Mouse (Mus musculus): ENCODE data around the gene Nek10. TPM values are rescaled to one million over a fixed set of nuclear protein-coding genes. Genes with fewer than 3 reads are reported as not detected.
"Not testable (repeated sequence)": the region's sequence is repeated elsewhere in the genome, so short reads cannot be mapped to it uniquely, and the experiment has no call there.

Gene Nek10
- polyA plus RNA-seq, 1 experiment from 2014 or later, result 0.03 TPM

DNA sequence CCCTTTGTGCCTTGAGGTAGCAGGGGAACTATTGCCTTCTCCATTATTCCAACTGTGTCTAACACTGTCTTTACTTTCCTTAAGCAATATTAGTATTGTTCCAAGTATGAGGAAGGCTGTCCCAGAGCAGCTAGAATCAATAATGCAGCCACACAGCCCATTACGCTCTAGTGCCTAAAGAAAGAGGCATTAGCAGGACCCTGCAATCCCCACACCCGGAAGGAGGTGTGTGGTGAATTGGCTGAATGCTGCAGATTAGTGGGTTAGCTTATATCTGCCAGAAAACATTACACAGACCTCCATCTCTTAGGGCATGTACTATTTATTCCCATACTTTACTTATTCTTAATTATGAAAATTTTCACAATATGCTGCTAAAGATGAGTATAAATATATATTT, 145.8 kb downstream of the Nek10 start:
- H3K4me1 ChIP-seq (replicated peaks), result no peaks in the 10 kb centered on the region
- H3K27ac ChIP-seq, result no peak overlapping the region
- H3K9ac ChIP-seq, result no peak overlapping the region
- no peak overlapping the region for H3K4me2 ChIP-seq
- H3K4me3 ChIP-seq, result no peak overlapping the region
- H3K9me3 ChIP-seq (replicated peaks), result no peaks in the 10 kb centered on the region
- no peaks in the 10 kb centered on the region for H3K27me3 ChIP-seq
- ATAC-seq (replicated peaks; ENCODE audit: insufficient number of reproducible peaks, insufficient read depth, low FRiP score, low read depth), result no peak
- no peaks in the 10 kb centered on the region for H3K36me3 ChIP-seq
- WGBS, result 79% methylated on average over 2 of the region's 2 CpGs

DNA sequence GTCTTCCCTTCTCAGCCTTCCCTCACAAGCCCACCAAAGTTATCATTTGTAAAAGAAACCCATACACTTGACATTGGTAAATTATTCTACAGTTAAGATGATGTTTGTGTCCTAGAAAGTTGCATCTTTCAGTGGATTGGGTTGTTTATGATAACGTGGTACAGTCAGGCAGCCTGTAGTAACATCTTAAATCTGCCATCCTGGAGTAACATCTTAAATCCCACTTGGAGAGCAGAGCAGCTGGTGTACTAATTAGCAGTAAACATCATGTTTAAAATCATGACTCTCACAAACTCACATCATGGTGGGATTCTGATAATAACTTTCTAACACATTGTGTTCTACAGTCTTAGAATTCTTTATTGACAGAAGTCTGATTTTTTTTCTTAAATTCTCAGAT, 148.6 kb downstream of the Nek10 start:
- H3K27me3 ChIP-seq, result no peaks in the 10 kb centered on the region
- no peak overlapping the region for H3K9ac ChIP-seq
- ATAC-seq (replicated peaks; ENCODE audit: insufficient number of reproducible peaks, insufficient read depth, low FRiP score, low read depth), result no peak
- H3K4me1 ChIP-seq (replicated peaks), result no peaks in the 10 kb centered on the region
- H3K27ac ChIP-seq, result no peak overlapping the region
- no peaks in the 10 kb centered on the region for H3K36me3 ChIP-seq
- H3K4me3 ChIP-seq, result no peak overlapping the region
- no peak overlapping the region for H3K4me2 ChIP-seq
- 67% methylated on average over 1 of the region's 1 CpGs for WGBS
- no peaks in the 10 kb centered on the region for H3K9me3 ChIP-seq (replicated peaks)

DNA sequence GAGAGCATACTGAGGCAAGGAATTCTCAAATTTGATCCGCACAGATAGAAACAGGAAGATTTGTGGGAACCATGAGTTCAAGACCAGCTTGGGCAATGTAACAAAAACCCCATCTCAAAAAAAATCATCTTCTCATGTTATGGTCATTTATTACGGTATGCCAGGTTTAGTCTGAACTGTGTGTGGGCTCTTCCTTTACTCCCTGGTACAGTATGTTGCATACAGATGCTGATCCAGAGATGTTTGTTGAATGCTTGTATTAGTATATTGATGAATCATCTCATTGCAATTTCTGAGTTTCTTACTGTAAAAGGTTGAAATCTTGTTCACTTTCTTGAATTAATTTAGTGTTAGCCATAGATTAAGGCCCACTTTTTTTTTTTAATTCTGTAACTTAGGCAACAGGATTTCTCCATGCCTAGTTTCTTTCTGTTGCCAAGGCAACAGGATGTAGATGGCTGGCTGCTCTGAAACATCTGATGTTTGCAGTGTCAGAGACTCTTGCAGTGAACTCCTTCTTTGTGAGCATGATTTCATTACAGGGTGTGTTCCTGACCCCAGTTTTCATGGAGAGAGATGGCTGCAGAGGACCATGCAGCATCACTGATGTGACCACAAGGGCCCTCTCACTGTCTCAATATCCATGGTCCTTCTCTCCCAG, 156.7 kb downstream of the Nek10 start:
- Histone ChIP-seq H3K9me3 (replicated peaks) (no peaks in the 10 kb centered on the region), H3K4me2 (no peak overlapping the region), H3K4me3 (no peak overlapping the region), H3K27me3 (no peaks in the 10 kb centered on the region), H3K4me1 (replicated peaks) (no peaks in the 10 kb centered on the region), H3K27ac (no peak overlapping the region), H3K36me3 (no peaks in the 10 kb centered on the region), H3K9ac (no peak overlapping the region)
- 82% methylated on average over 2 of the region's 2 CpGs for WGBS
- no peak for ATAC-seq (replicated peaks; ENCODE audit: insufficient number of reproducible peaks, insufficient read depth, low FRiP score, low read depth)

DNA sequence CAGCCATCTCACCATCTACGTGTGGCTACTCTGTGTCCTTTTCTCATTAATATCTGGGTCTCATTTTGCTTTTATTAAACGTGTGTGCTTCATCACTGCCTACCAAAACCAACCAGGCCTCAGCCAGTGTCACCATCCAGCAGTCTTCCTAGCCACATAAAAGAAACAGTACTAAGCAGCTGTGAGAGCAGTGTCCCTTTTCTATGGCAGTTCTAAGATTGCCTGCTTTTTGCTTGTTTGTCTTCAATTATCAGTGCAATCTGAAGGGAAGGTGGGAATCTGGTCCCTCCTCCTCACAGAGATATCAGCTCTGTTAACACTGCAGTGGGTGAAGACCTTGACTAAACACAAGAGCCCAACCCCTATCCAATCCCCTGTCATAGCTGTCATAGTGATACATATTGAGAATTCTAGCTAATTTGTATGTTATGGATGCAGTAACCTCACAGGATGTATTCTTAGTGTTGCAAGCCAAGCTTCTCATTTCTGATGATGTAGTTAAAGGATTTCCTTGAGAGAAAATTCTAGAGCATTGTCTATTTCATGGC, 157.3 kb downstream of the Nek10 start:
- Histone ChIP-seq H3K9me3 (replicated peaks) (no peaks in the 10 kb centered on the region), H3K27ac (no peak overlapping the region), H3K27me3 (no peaks in the 10 kb centered on the region), H3K4me3 (no peak overlapping the region), H3K4me1 (replicated peaks) (no peaks in the 10 kb centered on the region), H3K36me3 (no peaks in the 10 kb centered on the region), H3K4me2 (no peak overlapping the region), H3K9ac (no peak overlapping the region)
- ATAC-seq (replicated peaks; ENCODE audit: insufficient number of reproducible peaks, insufficient read depth, low FRiP score, low read depth), result no peak
- WGBS, result 63% methylated on average over 2 of the region's 2 CpGs

DNA sequence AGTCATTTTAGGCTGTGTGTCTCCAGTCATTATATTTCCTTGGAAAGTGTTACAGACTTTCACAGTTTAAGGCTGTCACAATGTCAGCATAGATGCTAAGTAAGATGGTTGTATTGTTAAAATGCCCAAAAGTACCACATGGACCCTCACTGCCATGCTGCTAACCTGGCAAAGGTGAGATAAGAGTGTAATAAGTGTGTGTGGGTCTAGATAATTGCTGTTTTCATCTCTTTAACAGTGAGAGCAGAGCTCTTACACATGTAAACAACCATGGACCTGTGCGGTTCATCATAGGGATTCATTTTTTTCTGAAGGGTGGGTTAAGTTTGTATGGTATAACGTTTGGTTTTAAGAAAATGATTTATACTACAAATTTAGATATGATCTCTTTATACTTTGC, 167.4 kb downstream of the Nek10 start:
- 69% methylated on average over 2 of the region's 2 CpGs for WGBS
- Histone ChIP-seq H3K4me1 (replicated peaks) (0 out of 2 replicates have a peak, but pooled peaks cover 4% of the 10 kb centered on the region), H3K4me3 (no peak overlapping the region), H3K4me2 (no peak overlapping the region), H3K36me3 (no peaks in the 10 kb centered on the region), H3K9me3 (replicated peaks) (no peaks in the 10 kb centered on the region), H3K27ac (no peak overlapping the region), H3K27me3 (no peaks in the 10 kb centered on the region), H3K9ac (no peak overlapping the region)
- no peak for ATAC-seq (replicated peaks; ENCODE audit: insufficient number of reproducible peaks, insufficient read depth, low FRiP score, low read depth)

DNA sequence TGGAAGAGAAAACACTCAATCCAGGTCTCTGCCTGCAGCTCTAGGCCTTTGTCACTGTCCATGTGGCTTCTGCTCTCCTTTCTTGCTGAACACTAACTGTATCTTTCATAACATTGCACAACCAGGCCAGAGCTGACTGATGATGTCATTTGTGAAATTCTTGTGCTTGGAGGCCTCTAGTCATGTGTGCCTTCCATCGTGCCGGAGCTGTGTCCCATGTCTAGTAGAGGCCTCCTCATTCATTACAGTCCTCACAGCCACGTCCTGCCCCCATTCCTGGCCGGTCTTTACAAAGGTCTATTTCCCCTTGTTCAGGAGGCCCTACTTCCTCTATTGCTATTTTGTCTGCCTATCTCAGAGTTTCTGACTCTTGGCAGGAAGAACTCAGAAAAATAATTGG, 167.8 kb downstream of the Nek10 start:
- ATAC-seq (replicated peaks; ENCODE audit: insufficient number of reproducible peaks, insufficient read depth, low FRiP score, low read depth), result 0 out of 2 replicates have a peak, but pooled peaks have one; percentile 47
- 26% methylated on average over 4 of the region's 4 CpGs for WGBS

GRCm38 (mm10) chr14:14974156-14974555, 170.9 kb downstream of the Nek10 start:
- ATAC-seq (replicated peaks; ENCODE audit: insufficient number of reproducible peaks, insufficient read depth, low FRiP score, low read depth), result no peak
- H3K9ac ChIP-seq, result no peak overlapping the region
- H3K36me3 ChIP-seq, result no peaks in the 10 kb centered on the region
- H3K4me3 ChIP-seq, result no peak overlapping the region
- H3K4me1 ChIP-seq (replicated peaks), result 0 out of 2 replicates have a peak, but pooled peaks cover 4% of the 10 kb centered on the region
- H3K27ac ChIP-seq, result no peak overlapping the region
- H3K4me2 ChIP-seq, result no peak overlapping the region
- 28% methylated on average over 1 of the region's 1 CpGs for WGBS
- no peaks in the 10 kb centered on the region for H3K27me3 ChIP-seq
- no peaks in the 10 kb centered on the region for H3K9me3 ChIP-seq (replicated peaks)

More for the DNA sequence above, 167.8 kb downstream of the Nek10 start:
- Histone ChIP-seq H3K9me3 (replicated peaks) (no peaks in the 10 kb centered on the region), H3K27ac (no peak overlapping the region), H3K9ac (no peak overlapping the region), H3K36me3 (no peaks in the 10 kb centered on the region), H3K4me3 (no peak overlapping the region), H3K4me2 (no peak overlapping the region), H3K4me1 (replicated peaks) (0 out of 2 replicates have a peak, but pooled peaks cover 4% of the 10 kb centered on the region), H3K27me3 (no peaks in the 10 kb centered on the region)

- ATAC-seq (replicated peaks; ENCODE audit: insufficient number of reproducible peaks, insufficient read depth, low FRiP score, low read depth); H3K4me1 ChIP-seq (replicated peaks); H3K9ac ChIP-seq; H3K27me3 ChIP-seq; H3K9me3 ChIP-seq (replicated peaks); H3K27ac ChIP-seq; H3K36me3 ChIP-seq; H3K4me3 ChIP-seq; H3K4me2 ChIP-seq: not testable (repeated sequence)
- WGBS, result 18% methylated on average over 1 of the region's 1 CpGs
These were observed 180.9 kb downstream of the Nek10 start for GRCm38 (mm10) chr14:14984106-14984505.

GRCm38 (mm10) chr14:14984710-14985647, 181.8 kb downstream of the Nek10 start:
- 36% methylated on average over 11 of the region's 11 CpGs for WGBS
- Histone ChIP-seq H3K9ac (no peak overlapping the region), H3K9me3 (replicated peaks) (no peaks in the 10 kb centered on the region), H3K36me3 (no peaks in the 10 kb centered on the region), H3K4me2 (no peak overlapping the region), H3K4me3 (no peak overlapping the region), H3K27me3 (no peaks in the 10 kb centered on the region), H3K27ac (no peak overlapping the region), H3K4me1 (replicated peaks) (no peaks in the 10 kb centered on the region)
- ATAC-seq (replicated peaks; ENCODE audit: insufficient number of reproducible peaks, insufficient read depth, low FRiP score, low read depth), result peak; percentile 60

- Histone ChIP-seq H3K9ac (no peak overlapping the region), H3K4me3 (no peak overlapping the region), H3K27me3 (no peaks in the 10 kb centered on the region), H3K9me3 (replicated peaks) (no peaks in the 10 kb centered on the region), H3K4me1 (replicated peaks) (no peaks in the 10 kb centered on the region), H3K36me3 (no peaks in the 10 kb centered on the region), H3K4me2 (no peak overlapping the region), H3K27ac (no peak overlapping the region)
- WGBS, result 21% methylated on average over 1 of the region's 1 CpGs
- ATAC-seq (replicated peaks; ENCODE audit: insufficient number of reproducible peaks, insufficient read depth, low FRiP score, low read depth), result no peak
These were observed 184.2 kb downstream of the Nek10 start for GRCm38 (mm10) chr14:14987403-14987802.

- Histone ChIP-seq H3K27me3 (no peaks in the 10 kb centered on the region), H3K4me1 (replicated peaks) (no peaks in the 10 kb centered on the region), H3K36me3 (no peaks in the 10 kb centered on the region), H3K9ac (no peak overlapping the region), H3K9me3 (replicated peaks) (no peaks in the 10 kb centered on the region), H3K4me3 (no peak overlapping the region), H3K27ac (no peak overlapping the region), H3K4me2 (no peak overlapping the region)
- no peak for ATAC-seq (replicated peaks; ENCODE audit: insufficient number of reproducible peaks, insufficient read depth, low FRiP score, low read depth)
- WGBS, result 73% methylated on average over 2 of the region's 2 CpGs
These were observed 188.4 kb downstream of the Nek10 start for GRCm38 (mm10) chr14:14991642-14992041.
